Mouse (Mus musculus): ENCODE data around the gene H2afv. TPM values are rescaled to one million over a fixed set of nuclear protein-coding genes. Genes with fewer than 3 reads are reported as not detected.
"Not testable (repeated sequence)": the region's sequence is repeated elsewhere in the genome, so short reads cannot be mapped to it uniquely, and the experiment has no call there.

H2afv gene
- polyA plus RNA-seq, 1 experiment = 29.8 TPM

- TF ChIP-seq CTCF (IDR thresholded peaks at IDR 0.05; ENCODE audit: extremely low read depth, insufficient read depth, insufficient read length, insufficient replicate concordance) (no peak), POLR2A (IDR thresholded peaks at IDR 0.05; ENCODE audit: low read depth, low read length) (no peak)
- H3K27ac ChIP-seq (ENCODE audit: insufficient read depth, low read length) = peak overlapping the region; percentile 9; the same call in 1 of the 2 replicates
- H3K4me3 ChIP-seq (ENCODE audit: extremely low read depth, insufficient read depth, insufficient read length) = no peak overlapping the region
Measured at GRCm38 (mm10) chr11:6471493-6471892, 27.2 kb upstream of the H2afv start.

GRCm38 (mm10) chr11:6471054-6471453 is 26.8 kb upstream of the H2afv start:
- H3K4me3 ChIP-seq (ENCODE audit: extremely low read depth, insufficient read depth, insufficient read length) = no peak overlapping the region
- no peak overlapping the region for H3K27ac ChIP-seq (ENCODE audit: insufficient read depth, low read length)
- TF ChIP-seq CTCF (IDR thresholded peaks at IDR 0.05; ENCODE audit: extremely low read depth, insufficient read depth, insufficient read length, insufficient replicate concordance) = no peak
- no peak for TF ChIP-seq POLR2A (IDR thresholded peaks at IDR 0.05; ENCODE audit: low read depth, low read length)
- H3K36me3 ChIP-seq (ENCODE audit: control insufficient read depth, insufficient read depth, low read length) = peaks cover 9% of the 10 kb centered on the region
- DNase-seq (ENCODE audit: low read depth in 1 of 2, low spot score in 2 of 2) = no peak
- 0 out of 2 replicates have a peak, but pooled peaks cover 1% of the 10 kb centered on the region for H3K27me3 ChIP-seq (ENCODE audit: control insufficient read depth, insufficient read depth, low read length)
- WGBS = 75% methylated on average over 2 of the region's 2 CpGs
- H3K4me1 ChIP-seq (ENCODE audit: control insufficient read depth, insufficient read depth, insufficient read length) = peaks cover 6% of the 10 kb centered on the region; the same call in 1 of the 2 replicates

More at GRCm38 (mm10) chr11:6471493-6471892, 27.2 kb upstream of the H2afv start:
- H3K27me3 ChIP-seq (ENCODE audit: control insufficient read depth, insufficient read depth, low read length) = 0 out of 2 replicates have a peak, but pooled peaks cover 1% of the 10 kb centered on the region
- WGBS = 0% methylated on average over 1 of the region's 1 CpGs
- H3K36me3 ChIP-seq (ENCODE audit: control insufficient read depth, insufficient read depth, low read length) = peaks cover 7% of the 10 kb centered on the region
- peaks cover 6% of the 10 kb centered on the region; the same call in 1 of the 2 replicates for H3K4me1 ChIP-seq (ENCODE audit: control insufficient read depth, insufficient read depth, insufficient read length)
- no peak for DNase-seq (ENCODE audit: low read depth in 1 of 2, low spot score in 2 of 2)

GRCm38 (mm10) chr11:6468541-6468940 is 24.3 kb upstream of the H2afv start:
- H3K4me3 ChIP-seq (ENCODE audit: extremely low read depth, insufficient read depth, insufficient read length) = no peak overlapping the region
- no peak for DNase-seq (ENCODE audit: low read depth in 1 of 2, low spot score in 2 of 2)
- TF ChIP-seq POLR2A (IDR thresholded peaks at IDR 0.05; ENCODE audit: low read depth, low read length) (no peak), CTCF (IDR thresholded peaks at IDR 0.05; ENCODE audit: extremely low read depth, insufficient read depth, insufficient read length, insufficient replicate concordance) (no peak)
- H3K4me1 ChIP-seq (ENCODE audit: control insufficient read depth, insufficient read depth, insufficient read length) = peaks cover 4% of the 10 kb centered on the region; the same call in 1 of the 2 replicates
- H3K36me3 ChIP-seq (ENCODE audit: control insufficient read depth, insufficient read depth, low read length) = peaks cover 3% of the 10 kb centered on the region
- H3K27me3 ChIP-seq (ENCODE audit: control insufficient read depth, insufficient read depth, low read length) = no peaks in the 10 kb centered on the region
- no peak overlapping the region for H3K27ac ChIP-seq (ENCODE audit: insufficient read depth, low read length)
- 68% methylated on average over 2 of the region's 2 CpGs for WGBS

- peak; percentile 61 to 72 for DNase-seq (ENCODE audit: low read depth in 1 of 2, low spot score in 2 of 2)
- H3K36me3 ChIP-seq (ENCODE audit: control insufficient read depth, insufficient read depth, low read length) = peaks cover 3% of the 10 kb centered on the region
- no peak overlapping the region for H3K27ac ChIP-seq (ENCODE audit: insufficient read depth, low read length)
- H3K4me1 ChIP-seq (ENCODE audit: control insufficient read depth, insufficient read depth, insufficient read length) = 0 out of 2 replicates have a peak, but pooled peaks cover 2% of the 10 kb centered on the region
- WGBS = 19% methylated on average over 4 of the region's 4 CpGs
- H3K27me3 ChIP-seq (ENCODE audit: control insufficient read depth, insufficient read depth, low read length) = no peaks in the 10 kb centered on the region
- TF ChIP-seq CTCF (IDR thresholded peaks at IDR 0.05; ENCODE audit: extremely low read depth, insufficient read depth, insufficient read length, insufficient replicate concordance) = peak; percentile 44; the same call in 1 of the 2 replicates
- no peak for TF ChIP-seq POLR2A (IDR thresholded peaks at IDR 0.05; ENCODE audit: low read depth, low read length)
- no peak overlapping the region for H3K4me3 ChIP-seq (ENCODE audit: extremely low read depth, insufficient read depth, insufficient read length)
Measured at GRCm38 (mm10) chr11:6465122-6465521, 20.9 kb upstream of the H2afv start.

- no peak for TF ChIP-seq POLR2A (IDR thresholded peaks at IDR 0.05; ENCODE audit: low read depth, low read length)
- TF ChIP-seq CTCF (IDR thresholded peaks at IDR 0.05; ENCODE audit: extremely low read depth, insufficient read depth, insufficient read length, insufficient replicate concordance) = no peak
- no peaks in the 10 kb centered on the region for H3K4me1 ChIP-seq (ENCODE audit: control insufficient read depth, insufficient read depth, insufficient read length)
- no peak overlapping the region; the same call in none of the 2 replicates for H3K27ac ChIP-seq (ENCODE audit: insufficient read depth, low read length)
- H3K4me3 ChIP-seq (ENCODE audit: extremely low read depth, insufficient read depth, insufficient read length) = no peak overlapping the region
- H3K36me3 ChIP-seq (ENCODE audit: control insufficient read depth, insufficient read depth, low read length) = peaks cover 2% of the 10 kb centered on the region
- 70% methylated on average over 6 of the region's 6 CpGs for WGBS
- no peak for DNase-seq (ENCODE audit: low read depth in 1 of 2, low spot score in 2 of 2)
- no peaks in the 10 kb centered on the region for H3K27me3 ChIP-seq (ENCODE audit: control insufficient read depth, insufficient read depth, low read length)
Measured at GRCm38 (mm10) chr11:6463159-6463837, 19.1 kb upstream of the H2afv start.

- WGBS = 72% methylated on average over 6 of the region's 6 CpGs
- H3K27me3 ChIP-seq (ENCODE audit: control insufficient read depth, insufficient read depth, low read length) = no peaks in the 10 kb centered on the region
- H3K4me3 ChIP-seq (ENCODE audit: extremely low read depth, insufficient read depth, insufficient read length) = no peak overlapping the region
- no peaks in the 10 kb centered on the region for H3K36me3 ChIP-seq (ENCODE audit: control insufficient read depth, insufficient read depth, low read length)
- no peaks in the 10 kb centered on the region for H3K4me1 ChIP-seq (ENCODE audit: control insufficient read depth, insufficient read depth, insufficient read length)
- DNase-seq (ENCODE audit: low read depth in 1 of 2, low spot score in 2 of 2) = no peak
- no peak for TF ChIP-seq CTCF (IDR thresholded peaks at IDR 0.05; ENCODE audit: extremely low read depth, insufficient read depth, insufficient read length, insufficient replicate concordance)
- TF ChIP-seq POLR2A (IDR thresholded peaks at IDR 0.05; ENCODE audit: low read depth, low read length) = no peak
- H3K27ac ChIP-seq (ENCODE audit: insufficient read depth, low read length) = no peak overlapping the region
Measured at GRCm38 (mm10) chr11:6456083-6456482, 11.8 kb upstream of the H2afv start.

GRCm38 (mm10) chr11:6448155-6448554 is 3.9 kb upstream of the H2afv start:
- not testable (repeated sequence) for H3K27ac ChIP-seq (ENCODE audit: insufficient read depth, low read length)
- 88% methylated on average over 5 of the region's 5 CpGs for WGBS

More at GRCm38 (mm10) chr11:6448155-6448554, 3.9 kb upstream of the H2afv start:
- not testable (repeated sequence) for DNase-seq (ENCODE audit: low read depth in 1 of 2, low spot score in 2 of 2); H3K4me1 ChIP-seq (ENCODE audit: control insufficient read depth, insufficient read depth, insufficient read length); H3K36me3 ChIP-seq (ENCODE audit: control insufficient read depth, insufficient read depth, low read length); H3K27me3 ChIP-seq (ENCODE audit: control insufficient read depth, insufficient read depth, low read length); H3K4me3 ChIP-seq (ENCODE audit: extremely low read depth, insufficient read depth, insufficient read length)

Measured in spleen, adult 2 months (tissue).